Mouse (Mus musculus) CH12.LX (cell line): ENCODE measurements around the gene Cd300e. TPM values are rescaled to one million over a fixed set of nuclear protein-coding genes. Genes with fewer than 3 reads are reported as not detected.

ENCODE experiments used
- DNase-seq: peaks from one replicate; pipeline ENCODE4 v3.0.0-alpha.2; 2013; ENCODE audit errors: extremely low read depth
- H3K27ac ChIP-seq: 2 replicates; pipeline ENCODE4 v1.5.1; 2012; ENCODE audit warnings: low read depth, mild to moderate bottlenecking, control low read depth, moderate library complexity; ENCODE audit not compliant: insufficient read depth
- H3K27me3 ChIP-seq: replicated peaks from 2 replicates; pipeline ENCODE3; 2012; ENCODE audit warnings: inconsistent platforms
- H3K36me3 ChIP-seq, 2 experiments: replicated peaks in 1 of 2; 2 replicates each; pipeline versions ENCODE3 to v1.6.1; 2012; ENCODE audit warnings: inconsistent platforms in 1 of 2, low read length in 1 of 2, mild to moderate bottlenecking in 1 of 2, mixed read lengths in 1 of 2, moderate library complexity in 1 of 2; ENCODE audit not compliant: control insufficient read depth in 1 of 2, insufficient read depth in 1 of 2
- H3K4me1 ChIP-seq, 2 experiments: 2 replicates each; pipeline ENCODE4 v1.6.1; 2012; ENCODE audit warnings: inconsistent platforms in 1 of 2, moderate library complexity in 1 of 2; ENCODE audit not compliant: insufficient read depth in 2 of 2, control insufficient read depth in 1 of 2
- H3K4me2 ChIP-seq: 2 replicates; pipeline ENCODE4 v1.6.1; 2012; ENCODE audit warnings: low read depth, mild to moderate bottlenecking, control low read depth; ENCODE audit not compliant: poor library complexity, insufficient read depth, severe bottlenecking
- H3K4me3 ChIP-seq, 3 experiments: fragments of 150-350 bp in 1 of 3; sonication (generic) in 1 of 3; replicated peaks in 1 of 3; 2 replicates each; pipeline versions ENCODE3 to v1.5.1; 2011 to 2012; ENCODE audit warnings: low read depth in 2 of 3, low read length in 2 of 3, mild to moderate bottlenecking in 2 of 3, moderate library complexity in 2 of 3, control low read depth in 1 of 3, improper control_type of control experiment in 1 of 3, inconsistent platforms in 1 of 3, mixed read lengths in 1 of 3; ENCODE audit not compliant: poor library complexity in 1 of 3
- H3K79me2 ChIP-seq: replicated peaks from 2 replicates; pipeline ENCODE4 v1.6.1; 2012; ENCODE audit warnings: mild to moderate bottlenecking, moderate library complexity; ENCODE audit not compliant: control insufficient read depth, poor library complexity, insufficient read depth, severe bottlenecking; ENCODE audit errors: extremely low read depth
- H3K9ac ChIP-seq: 2 replicates; pipeline ENCODE4 v1.6.1; 2012; ENCODE audit warnings: low read depth, mild to moderate bottlenecking, control low read depth, moderate library complexity; ENCODE audit not compliant: insufficient read depth
- H3K9me3 ChIP-seq: replicated peaks from 2 replicates; pipeline ENCODE3; 2012; ENCODE audit warnings: low read length, inconsistent platforms, mixed read lengths
- BHLHE40 ChIP-seq: IDR thresholded peaks from 2 replicates; pipeline ENCODE4 v1.6.1; 2011; ENCODE audit warnings: mild to moderate bottlenecking, low read depth, low read length, improper control_type of control experiment
- CHD1 ChIP-seq: IDR thresholded peaks from 2 replicates; pipeline ENCODE4 v1.6.1; 2012; ENCODE audit warnings: low read depth, low read length, improper control_type of control experiment, inconsistent platforms
- ELF1 ChIP-seq: IDR thresholded peaks from 2 replicates; pipeline ENCODE4 v1.6.1; 2014; ENCODE audit warnings: low read depth, mild to moderate bottlenecking, inconsistent platforms, low read length, improper control_type of control experiment
- EP300 ChIP-seq: IDR thresholded peaks from 2 replicates; pipeline ENCODE4 v1.6.1; 2011; ENCODE audit warnings: low read length, improper control_type of control experiment
- ETS1 ChIP-seq: conservative IDR thresholded peaks from 2 replicates; pipeline ENCODE4 v1.6.1; 2012; ENCODE audit warnings: low read depth, mild to moderate bottlenecking, inconsistent platforms, low read length, improper control_type of control experiment, moderate library complexity
- HCFC1 ChIP-seq: IDR thresholded peaks from 2 replicates; pipeline ENCODE4 v1.6.1; 2012; ENCODE audit warnings: low read depth, mild to moderate bottlenecking, inconsistent platforms, low read length, improper control_type of control experiment
- IRF4 ChIP-seq: IDR thresholded peaks from 2 replicates; pipeline ENCODE4 v1.6.1; 2014; ENCODE audit warnings: low read depth, mild to moderate bottlenecking, inconsistent platforms, low read length, improper control_type of control experiment
- JUND ChIP-seq: conservative IDR thresholded peaks from 2 replicates; pipeline ENCODE4 v1.6.1; 2011; ENCODE audit warnings: low read depth, low read length, improper control_type of control experiment
- MAX ChIP-seq: IDR thresholded peaks from 2 replicates; pipeline ENCODE4 v1.6.1; 2011; ENCODE audit warnings: low read length, improper control_type of control experiment
- MEF2A ChIP-seq: IDR thresholded peaks from 2 replicates; pipeline ENCODE4 v1.6.1; 2014; ENCODE audit warnings: low read depth, mild to moderate bottlenecking, inconsistent platforms, low read length, improper control_type of control experiment, borderline replicate concordance
- MXI1 ChIP-seq: IDR thresholded peaks from 2 replicates; pipeline ENCODE4 v1.6.1; 2011; ENCODE audit warnings: mild to moderate bottlenecking, low read depth, low read length, improper control_type of control experiment
- NELFE ChIP-seq: IDR thresholded peaks from 2 replicates; pipeline ENCODE4 v1.6.1; 2011; ENCODE audit warnings: low read depth, low read length, improper control_type of control experiment
- NRF1 ChIP-seq: IDR thresholded peaks from 2 replicates; pipeline ENCODE4 v1.6.1; 2014; ENCODE audit warnings: low read depth, mild to moderate bottlenecking, inconsistent platforms, low read length, improper control_type of control experiment, moderate library complexity
- POLR2A ChIP-seq: IDR thresholded peaks from 2 replicates; pipeline ENCODE4 v1.6.1; 2011; ENCODE audit warnings: low read depth, mild to moderate bottlenecking, improper control_type of control experiment, low read length
- POLR2AphosphoS2 ChIP-seq: IDR thresholded peaks from 2 replicates; pipeline ENCODE4 v1.6.1; 2011; ENCODE audit warnings: low read depth, low read length, improper control_type of control experiment
- RAD21 ChIP-seq: IDR thresholded peaks from 2 replicates; pipeline ENCODE4 v1.6.1; 2011; ENCODE audit warnings: low read depth, mild to moderate bottlenecking, low read length, improper control_type of control experiment, moderate library complexity
- RCOR1 ChIP-seq: conservative IDR thresholded peaks from 2 replicates; pipeline ENCODE4 v1.6.1; 2012; ENCODE audit warnings: low read depth, mild to moderate bottlenecking, inconsistent platforms, low read length, improper control_type of control experiment
- SMC3 ChIP-seq: IDR thresholded peaks from 2 replicates; pipeline ENCODE4 v1.6.1; 2011; ENCODE audit warnings: low read depth, low read length, improper control_type of control experiment
- TBP ChIP-seq: conservative IDR thresholded peaks from 2 replicates; pipeline ENCODE4 v1.6.1; 2011; ENCODE audit warnings: low read depth, low read length, improper control_type of control experiment
- TCF12 ChIP-seq: IDR thresholded peaks from 2 replicates; pipeline ENCODE4 v1.6.1; 2014; ENCODE audit warnings: low read depth, mild to moderate bottlenecking, inconsistent platforms, low read length, improper control_type of control experiment
- UBTF ChIP-seq: IDR thresholded peaks from 2 replicates; pipeline ENCODE4 v1.6.1; 2012; ENCODE audit warnings: low read depth, mild to moderate bottlenecking, inconsistent platforms, low read length, improper control_type of control experiment, moderate library complexity
- USF1 ChIP-seq: IDR thresholded peaks from 2 replicates; pipeline ENCODE4 v1.6.1; 2014; ENCODE audit warnings: low read depth, mild to moderate bottlenecking, inconsistent platforms, low read length, improper control_type of control experiment
- USF2 ChIP-seq: conservative IDR thresholded peaks from 2 replicates; pipeline ENCODE4 v1.6.1; 2011; ENCODE audit warnings: low read depth, low read length, improper control_type of control experiment
- ZKSCAN1 ChIP-seq: IDR thresholded peaks from 2 replicates; pipeline ENCODE4 v1.6.1; 2012; ENCODE audit warnings: low read depth, inconsistent platforms, low read length, improper control_type of control experiment, borderline replicate concordance
- dilution Hi-C: fragments of 300-500 bp; cut with MboI; formaldehyde crosslinking; loops from 2 replicates; pipeline ENCODE4 v1.14.3; 2020; ENCODE audit warnings: low sequenced_read_pairs; ENCODE audit not compliant: extremely low pct_unique_long_range_greater_than_20kb, extremely low pct_ligation_motif_present
- in situ Hi-C: fragments of 300-500 bp; cut with MboI; formaldehyde crosslinking; loops from 3 replicates; pipeline ENCODE4 v1.14.3; 2019; ENCODE audit warnings: low sequenced_read_pairs, low pct_ligation_motif_present, low pct_unique_long_range_greater_than_20kb, mixed read lengths
- polyA plus RNA-seq: library from polyadenylated mRNA; unstranded; fragments of >175 nt; gene quantifications from 2 replicates; pipeline ENCODE4 v1.2.1, GENCODE M21; 2012; ENCODE audit warnings: low read depth; ENCODE audit not compliant: insufficient read length
- total RNA-seq, 2 experiments: library from RNA; depleted of rRNA; stranded (reverse); fragments of 300-350 nt in 1 of 2; fragments of >200 nt in 1 of 2; gene quantifications; 2 replicates each; pipeline ENCODE4 v1.2.3; 2012 to 2014

Cd300e gene
- total and polyA plus RNA-seq, 3 experiments = not detected

GRCm38 (mm10) chr11:115102116-115102515 lies 40.1 kb upstream of the Cd300e start:
- H3K27me3 ChIP-seq = no peaks in the 10 kb centered on the region
- H3K4me1 ChIP-seq = peaks cover 51 to 94% of the 10 kb centered on the region in 2 experiments
- H3K36me3 ChIP-seq = no peaks in the 10 kb centered on the region
- in situ Hi-C loops = no loop called here
- H3K79me2 ChIP-seq = no peaks in the 10 kb centered on the region
- H3K4me2 ChIP-seq = no peak overlapping the region
- TF ChIP-seq NRF1 (0 out of 2 replicates have a peak, but pooled peaks have one; percentile 7), MAX (no peak), SMC3 (no peak), TCF12 (no peak), USF2 (no peak), ELF1 (no peak), IRF4 (0 out of 2 replicates have a peak, but pooled peaks have one; percentile 22), HCFC1 (peak; percentile 7; the same call in 1 of the 2 replicates), ETS1 (0 out of 2 replicates have a peak, but pooled peaks have one; percentile 2), TBP (peak; percentile 2; the same call in 1 of the 2 replicates), UBTF (no peak), ZKSCAN1 (no peak), POLR2A (0 out of 2 replicates have a peak, but pooled peaks have one; percentile 8), POLR2AphosphoS2 (no peak), RCOR1 (no peak), JUND (no peak), MEF2A (no peak), BHLHE40 (peak; percentile 90), MXI1 (0 out of 2 replicates have a peak, but pooled peaks have one; percentile 16), NELFE (no peak; the same call in 1 of the 2 replicates), CHD1 (0 out of 2 replicates have a peak, but pooled peaks have one; percentile 16), RAD21 (no peak), USF1 (no peak), EP300 (peak; percentile 2; the same call in 1 of the 2 replicates)
- TF ChIP-seq, all 38 proteins: peak for 10
- dilution Hi-C loops = no loop called here
- no peak for DNase-seq
- Histone ChIP-seq H3K9ac (no peak overlapping the region), H3K27ac (peak overlapping the region; percentile 85), H3K9me3 (peaks cover 8% of the 10 kb centered on the region), H3K4me3 (peak overlapping the region in 1 of 3 experiments; percentile 18)
